Mouse (Mus musculus) heart, embryonic 14.5 days (tissue): ENCODE results near the gene Tmem211. TPM values are rescaled to one million over a fixed set of nuclear protein-coding genes. Genes with fewer than 3 reads are reported as not detected.

Experiments
- ATAC-seq: fragments of 200-750 bp; cut with Nextera tagmentation; 2 replicates; pipeline ENCODE4 v1.8.0; 2017; ENCODE audit warnings: low read depth, moderate TSS enrichment; ENCODE audit not compliant: insufficient number of reproducible peaks, insufficient read depth, low FRiP score
- H3K27ac ChIP-seq, 2 experiments: fragments of 200-500 bp in 1 of 2; fragments of 300-500 bp in 1 of 2; sonication (generic) in 1 of 2; replicated peaks in 1 of 2; 2 replicates each; pipeline ENCODE4 v1.5.1; 2012 to 2014; ENCODE audit warnings: low read depth in 2 of 2, low read length in 2 of 2, control low read depth in 1 of 2, mild to moderate bottlenecking in 1 of 2, mixed read lengths in 1 of 2; ENCODE audit not compliant: control insufficient read depth in 1 of 2, insufficient read depth in 1 of 2
- H3K27me3 ChIP-seq: fragments of 300-500 bp; sonication (generic); 2 replicates; pipeline ENCODE4 v1.6.1; 2014; ENCODE audit warnings: mild to moderate bottlenecking, low read length, control low read depth; ENCODE audit not compliant: control insufficient read depth, insufficient read depth
- H3K36me3 ChIP-seq: fragments of 300-500 bp; sonication (generic); 2 replicates; pipeline ENCODE4 v1.6.1; 2014; ENCODE audit warnings: mild to moderate bottlenecking, control low read depth, low read length, mixed read lengths; ENCODE audit not compliant: control insufficient read depth, insufficient read depth
- H3K4me1 ChIP-seq, 2 experiments: fragments of 200-500 bp in 1 of 2; fragments of 300-500 bp in 1 of 2; sonication (generic) in 1 of 2; 2 replicates each; pipeline ENCODE4 v1.6.1; 2012 to 2014; ENCODE audit warnings: low read length in 2 of 2, control low read depth in 1 of 2, mixed read lengths in 1 of 2; ENCODE audit not compliant: control insufficient read depth in 2 of 2, insufficient read depth in 2 of 2
- H3K4me2 ChIP-seq: fragments of 300-500 bp; sonication (generic); 2 replicates; pipeline ENCODE4 v1.6.1; 2014; ENCODE audit warnings: mild to moderate bottlenecking, low read length
- H3K4me3 ChIP-seq, 2 experiments: fragments of 200-500 bp in 1 of 2; fragments of 300-500 bp in 1 of 2; sonication (generic) in 1 of 2; 2 replicates each; pipeline ENCODE4 v1.5.1; 2012 to 2014; ENCODE audit warnings: low read length in 2 of 2, mild to moderate bottlenecking in 2 of 2, control low read depth in 1 of 2, low read depth in 1 of 2, moderate library complexity in 1 of 2; ENCODE audit not compliant: control insufficient read depth in 1 of 2, insufficient read depth in 1 of 2
- H3K9ac ChIP-seq: fragments of 300-500 bp; sonication (generic); 2 replicates; pipeline ENCODE4 v1.6.1; 2014; ENCODE audit warnings: mild to moderate bottlenecking, low read length
- H3K9me3 ChIP-seq: fragments of 300-500 bp; sonication (generic); 2 replicates; pipeline ENCODE4 v1.6.1; 2016; ENCODE audit warnings: low read length, control low read depth; ENCODE audit not compliant: control insufficient read depth
- WGBS: fragments of 180-500 bp; shearing (Covaris S2); extraction: QIAGEN DNeasy Blood & Tissue Kit; methylation state at CpG from one replicate; pipeline ENCODE4 v1.1.7; 2014; 5-methylcytosine and 5-hydroxymethylcytosine counted together
- polyA plus RNA-seq: library from polyadenylated mRNA; unstranded; fragments of >200 nt; fragmentation: Nextera tagmentation; extraction: Ambion mirVana; gene quantifications from 2 replicates; pipeline ENCODE4 v1.2.1, GENCODE M21; 2014

Gene Tmem211
- polyA plus RNA-seq, 1 experiment from 2014 or later, result not detected

DNA sequence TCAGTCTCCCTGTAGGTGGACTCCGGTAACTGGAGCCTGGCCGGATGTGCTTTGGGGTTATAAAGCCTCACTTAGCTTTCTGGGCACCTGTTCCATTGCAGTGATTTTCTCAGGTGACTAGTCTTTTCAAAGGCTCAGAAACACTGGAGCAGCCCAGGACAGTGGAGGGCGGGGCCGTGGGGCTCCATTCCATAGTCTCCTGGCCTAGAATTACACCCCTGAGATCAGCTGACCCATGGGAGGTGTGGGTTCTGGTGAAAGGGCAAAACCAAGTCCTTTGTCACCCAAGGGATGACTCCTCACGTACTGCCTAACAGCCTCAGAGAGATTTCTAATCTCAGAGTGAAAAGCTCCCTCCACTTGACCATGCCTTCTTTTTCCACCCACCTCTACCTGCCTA is 3.5 kb downstream of the Tmem211 start:
- peaks cover 6% of the 10 kb centered on the region; the same call in 1 of the 2 replicates for H3K27me3 ChIP-seq
- WGBS, result 68% methylated on average over 5 of the region's 5 CpGs
- H3K4me3 ChIP-seq, result no peak overlapping the region
- no peak overlapping the region for H3K4me2 ChIP-seq
- ATAC-seq, result no peak
- H3K36me3 ChIP-seq, result no peaks in the 10 kb centered on the region
- H3K9me3 ChIP-seq, result no peaks in the 10 kb centered on the region
- H3K9ac ChIP-seq, result no peak overlapping the region
- H3K4me1 ChIP-seq, result peaks cover 0 to 10% of the 10 kb centered on the region in 2 experiments; a peak in 1 of 4 replicates
- no peak overlapping the region for H3K27ac ChIP-seq

DNA sequence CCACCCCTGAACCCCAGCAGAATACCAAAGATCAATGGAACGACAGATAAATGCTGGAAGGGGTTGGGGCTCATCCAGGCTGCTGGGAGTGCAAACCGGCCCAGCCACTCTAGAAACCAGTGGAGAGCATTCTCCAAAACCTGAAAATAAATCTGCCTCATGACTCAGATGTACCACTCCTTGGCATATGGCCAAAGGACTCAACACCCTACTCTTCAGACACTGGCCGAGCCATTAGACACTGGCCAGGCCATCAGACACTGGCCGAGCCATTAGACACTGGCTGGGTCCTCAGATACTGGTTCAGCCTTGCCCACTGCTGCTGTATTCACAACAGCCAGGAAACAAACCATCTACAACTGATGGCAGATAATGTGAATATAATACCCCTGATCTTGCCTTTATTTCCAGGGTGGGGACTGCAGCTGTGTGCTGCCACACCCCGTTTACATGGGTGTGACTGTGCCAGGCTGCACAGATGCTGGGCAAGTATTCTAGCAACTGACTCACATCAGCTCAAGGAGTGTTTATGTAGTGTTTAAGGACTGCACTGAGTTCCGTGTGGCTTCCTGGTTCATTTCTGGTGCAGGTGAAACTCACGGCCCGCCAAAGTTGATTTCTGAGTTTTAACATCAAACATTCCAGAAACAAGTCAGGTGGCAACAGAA is 22.7 kb downstream of the Tmem211 start:
- no peak for ATAC-seq
- Histone ChIP-seq H3K36me3 (no peaks in the 10 kb centered on the region), H3K27me3 (no peaks in the 10 kb centered on the region), H3K4me2 (no peak overlapping the region), H3K9ac (no peak overlapping the region), H3K4me3 (no peak overlapping the region), H3K4me1 (peaks cover 2 to 8% of the 10 kb centered on the region in 2 experiments; a peak in 2 of 4 replicates), H3K27ac (no peak overlapping the region), H3K9me3 (0 out of 2 replicates have a peak, but pooled peaks cover 2% of the 10 kb centered on the region)
- 47% methylated on average over 8 of the region's 8 CpGs for WGBS

GRCm38 (mm10) chr5:113250806-113251205 is 24.1 kb downstream of the Tmem211 start:
- WGBS, result 91% methylated on average over 11 of the region's 11 CpGs
- Histone ChIP-seq H3K4me1 (peaks cover 2 to 8% of the 10 kb centered on the region in 2 experiments; a peak in 2 of 4 replicates), H3K36me3 (no peaks in the 10 kb centered on the region), H3K4me3 (no peak overlapping the region), H3K27me3 (no peaks in the 10 kb centered on the region), H3K9ac (no peak overlapping the region), H3K27ac (no peak overlapping the region), H3K4me2 (no peak overlapping the region), H3K9me3 (0 out of 2 replicates have a peak, but pooled peaks cover 2% of the 10 kb centered on the region)
- no peak for ATAC-seq

- no peak overlapping the region for H3K4me2 ChIP-seq
- no peaks in the 10 kb centered on the region for H3K27me3 ChIP-seq
- H3K4me3 ChIP-seq, result no peak overlapping the region
- 0 out of 2 replicates have a peak, but pooled peaks cover 3% of the 10 kb centered on the region for H3K9me3 ChIP-seq
- no peak overlapping the region for H3K9ac ChIP-seq
- 76% methylated on average over 8 of the region's 8 CpGs for WGBS
- no peaks in the 10 kb centered on the region for H3K4me1 ChIP-seq
- no peak for ATAC-seq
- H3K36me3 ChIP-seq, result no peaks in the 10 kb centered on the region
- no peak overlapping the region for H3K27ac ChIP-seq
These were observed 38.9 kb downstream of the Tmem211 start for GRCm38 (mm10) chr5:113265637-113266036.

GRCm38 (mm10) chr5:113268246-113268645 is 41.5 kb downstream of the Tmem211 start:
- H3K4me1 ChIP-seq, result no peaks in the 10 kb centered on the region
- H3K9ac ChIP-seq, result no peak overlapping the region
- no peak overlapping the region for H3K4me2 ChIP-seq
- H3K9me3 ChIP-seq, result 0 out of 2 replicates have a peak, but pooled peaks cover 3% of the 10 kb centered on the region
- no peak overlapping the region for H3K4me3 ChIP-seq
- ATAC-seq, result no peak
- no peak overlapping the region for H3K27ac ChIP-seq
- no peaks in the 10 kb centered on the region for H3K27me3 ChIP-seq
- H3K36me3 ChIP-seq, result no peaks in the 10 kb centered on the region

DNA sequence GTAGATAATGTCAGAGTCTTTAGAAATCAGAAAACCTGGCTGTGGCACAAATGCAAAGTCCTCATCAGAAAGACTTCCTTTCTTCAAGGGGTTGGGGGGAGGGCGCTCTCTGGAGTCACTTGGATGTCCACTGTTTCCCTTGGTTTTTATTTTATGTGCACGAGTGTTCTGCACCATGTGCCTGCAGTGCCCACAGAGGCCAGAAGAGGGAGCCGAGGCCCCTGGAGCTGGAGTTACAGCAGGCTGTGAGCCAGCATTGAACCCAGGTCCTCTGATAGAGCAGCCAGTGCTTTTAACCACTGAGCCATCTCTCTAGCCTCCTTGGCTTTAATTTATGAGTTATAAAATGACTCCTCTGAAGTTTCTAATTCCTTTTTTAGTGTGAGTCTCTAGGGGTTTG is 43.3 kb downstream of the Tmem211 start:
- Histone ChIP-seq H3K9ac (no peak overlapping the region), H3K27ac (no peak overlapping the region), H3K4me1 (no peaks in the 10 kb centered on the region), H3K4me2 (no peak overlapping the region), H3K27me3 (no peaks in the 10 kb centered on the region), H3K36me3 (no peaks in the 10 kb centered on the region), H3K4me3 (no peak overlapping the region), H3K9me3 (0 out of 2 replicates have a peak, but pooled peaks cover 3% of the 10 kb centered on the region)
- WGBS, result 69% methylated on average over 3 of the region's 3 CpGs
- no peak for ATAC-seq

GRCm38 (mm10) chr5:113271207-113271811 is 44.6 kb downstream of the Tmem211 start:
- no peak for ATAC-seq
- 58% methylated on average over 11 of the region's 11 CpGs for WGBS
- Histone ChIP-seq H3K36me3 (no peaks in the 10 kb centered on the region), H3K9me3 (0 out of 2 replicates have a peak, but pooled peaks cover 3% of the 10 kb centered on the region), H3K27ac (no peak overlapping the region), H3K4me1 (no peaks in the 10 kb centered on the region), H3K27me3 (no peaks in the 10 kb centered on the region), H3K4me3 (no peak overlapping the region), H3K4me2 (no peak overlapping the region), H3K9ac (no peak overlapping the region)
